Mouse (Mus musculus) hindbrain, embryonic 11.5 days (tissue): ENCODE data around the gene Gfi1. TPM values are rescaled to one million over a fixed set of nuclear protein-coding genes. Genes with fewer than 3 reads are reported as not detected.

Experiments used
- ATAC-seq: fragments of 200-750 bp; cut with Nextera tagmentation; 2 replicates; pipeline ENCODE4 v1.8.0; 2017; ENCODE audit warnings: mild to moderate bottlenecking, moderate TSS enrichment, moderate library complexity; ENCODE audit not compliant: low FRiP score
- DNase-seq: peaks from one replicate; pipeline ENCODE4 v3.0.0-alpha.2; 2015; ENCODE audit warnings: low spot score
- H3K27ac ChIP-seq: fragments of 300-500 bp; sonication (generic); 2 replicates; pipeline ENCODE4 v1.5.1; 2014; ENCODE audit warnings: mild to moderate bottlenecking, low read depth, low read length
- H3K27me3 ChIP-seq: fragments of 300-500 bp; sonication (generic); 2 replicates; pipeline ENCODE4 v1.6.1; 2014; ENCODE audit warnings: mild to moderate bottlenecking, low read length, moderate library complexity, mixed read lengths; ENCODE audit not compliant: control insufficient read depth, insufficient read depth
- H3K36me3 ChIP-seq: fragments of 300-500 bp; sonication (generic); 2 replicates; pipeline ENCODE4 v1.6.1; 2014; ENCODE audit warnings: mild to moderate bottlenecking, low read length, moderate library complexity, mixed read lengths; ENCODE audit not compliant: control insufficient read depth, insufficient read depth
- H3K4me1 ChIP-seq: fragments of 300-500 bp; sonication (generic); replicated peaks from 2 replicates; pipeline ENCODE4 v1.6.1; 2014; ENCODE audit warnings: low read length, mixed read lengths; ENCODE audit not compliant: control insufficient read depth, insufficient read depth
- H3K4me2 ChIP-seq: fragments of 300-500 bp; sonication (generic); replicated peaks from 2 replicates; pipeline ENCODE4 v1.6.1; 2014; ENCODE audit warnings: mild to moderate bottlenecking, low read depth, low read length
- H3K4me3 ChIP-seq: fragments of 300-500 bp; sonication (generic); 2 replicates; pipeline ENCODE4 v1.5.1; 2014; ENCODE audit warnings: low read depth, low read length
- H3K9ac ChIP-seq: fragments of 300-500 bp; sonication (generic); 2 replicates; pipeline ENCODE4 v1.6.1; 2014; ENCODE audit warnings: low read depth, low read length
- H3K9me3 ChIP-seq: fragments of 300-500 bp; sonication (generic); 2 replicates; pipeline ENCODE4 v1.6.1; 2016; ENCODE audit warnings: low read length; ENCODE audit not compliant: control insufficient read depth
- WGBS: fragments of 180-500 bp; shearing (Covaris S2); extraction: QIAGEN DNeasy Blood & Tissue Kit; methylation state at CpG from one replicate; pipeline ENCODE4 v1.1.7; 2014; 5-methylcytosine and 5-hydroxymethylcytosine counted together
- polyA plus RNA-seq: library from polyadenylated mRNA; unstranded; fragments of >200 nt; fragmentation: Nextera tagmentation; extraction: Ambion mirVana; gene quantifications from 2 replicates; pipeline ENCODE4 v1.2.1, GENCODE M21; 2014

Gfi1 gene
- polyA plus RNA-seq, 1 experiment from 2014 or later = 0.12 TPM

- no peak overlapping the region for H3K9ac ChIP-seq
- no peaks in the 10 kb centered on the region for H3K9me3 ChIP-seq
- no peaks in the 10 kb centered on the region for H3K36me3 ChIP-seq
- under 1% methylated on average over 52 of the region's 52 CpGs for WGBS
- peak overlapping the region; percentile 14 for H3K4me3 ChIP-seq
- H3K4me1 ChIP-seq = peaks cover 27% of the 10 kb centered on the region
- DNase-seq (peak; percentile 69), ATAC-seq (peak; percentile 30)
- H3K27ac ChIP-seq = no peak overlapping the region
- H3K4me2 ChIP-seq = peak overlapping the region; percentile 42
- H3K27me3 ChIP-seq = peaks cover 90% of the 10 kb centered on the region
These were observed 988 bp downstream of the Gfi1 start for GRCm38 (mm10) chr5:107724661-107725434.

GRCm38 (mm10) chr5:107723541-107724511 lies 2.0 kb downstream of the Gfi1 start:
- H3K4me1 ChIP-seq = peaks cover 27% of the 10 kb centered on the region
- peak overlapping the region; percentile 14 for H3K4me2 ChIP-seq
- under 1% methylated on average over 45 of the region's 49 CpGs for WGBS
- H3K9ac ChIP-seq = no peak overlapping the region
- H3K27me3 ChIP-seq = peaks cover 98% of the 10 kb centered on the region
- no peaks in the 10 kb centered on the region for H3K9me3 ChIP-seq
- DNase-seq = peak; percentile 66
- H3K27ac ChIP-seq = no peak overlapping the region
- no peaks in the 10 kb centered on the region for H3K36me3 ChIP-seq
- ATAC-seq = no peak
- 0 out of 2 replicates have a peak overlapping the region, but pooled peaks have one; percentile 6 for H3K4me3 ChIP-seq

GRCm38 (mm10) chr5:107722661-107723532 lies 2.9 kb downstream of the Gfi1 start:
- H3K4me1 ChIP-seq = peaks cover 27% of the 10 kb centered on the region
- H3K4me3 ChIP-seq = peak overlapping the region; percentile 6; the same call in 1 of the 2 replicates
- no peak overlapping the region for H3K9ac ChIP-seq

GRCm38 (mm10) chr5:107721638-107722011 lies 4.2 kb downstream of the Gfi1 start:
- DNase-seq = no peak
- H3K4me2 ChIP-seq = peak overlapping the region; percentile 44
- no peaks in the 10 kb centered on the region for H3K9me3 ChIP-seq
- H3K4me1 ChIP-seq = peaks cover 26% of the 10 kb centered on the region
- 0 out of 2 replicates have a peak, but pooled peaks have one; percentile 36 for ATAC-seq
- H3K27me3 ChIP-seq = peaks cover 96% of the 10 kb centered on the region
- H3K36me3 ChIP-seq = no peaks in the 10 kb centered on the region
- no peak overlapping the region for H3K9ac ChIP-seq
- WGBS = under 1% methylated on average over 31 of the region's 33 CpGs
- H3K4me3 ChIP-seq = peak overlapping the region; percentile 31
- H3K27ac ChIP-seq = no peak overlapping the region

More at GRCm38 (mm10) chr5:107722661-107723532, 2.9 kb downstream of the Gfi1 start:
- peaks cover 96% of the 10 kb centered on the region for H3K27me3 ChIP-seq
- H3K9me3 ChIP-seq = no peaks in the 10 kb centered on the region
- WGBS = under 1% methylated on average over 34 of the region's 34 CpGs
- H3K36me3 ChIP-seq = no peaks in the 10 kb centered on the region
- H3K4me2 ChIP-seq = 0 out of 2 replicates have a peak overlapping the region, but pooled peaks have one; percentile 13
- no peak overlapping the region for H3K27ac ChIP-seq
- DNase-seq = peak; percentile 66
- ATAC-seq = no peak

GRCm38 (mm10) chr5:107720991-107721637 lies 4.7 kb downstream of the Gfi1 start:
- DNase-seq (peak; percentile 53), ATAC-seq (0 out of 2 replicates have a peak, but pooled peaks have one; percentile 8)
- Histone ChIP-seq H3K4me1 (peaks cover 21% of the 10 kb centered on the region), H3K36me3 (no peaks in the 10 kb centered on the region), H3K9me3 (no peaks in the 10 kb centered on the region), H3K9ac (no peak overlapping the region), H3K27me3 (peaks cover 91% of the 10 kb centered on the region), H3K4me2 (peak overlapping the region; percentile 44), H3K27ac (no peak overlapping the region), H3K4me3 (peak overlapping the region; percentile 31)
- 1% methylated on average over 57 of the region's 58 CpGs for WGBS

- Histone ChIP-seq H3K27ac (no peak overlapping the region), H3K36me3 (no peaks in the 10 kb centered on the region), H3K9ac (no peak overlapping the region), H3K4me2 (no peak overlapping the region), H3K4me3 (no peak overlapping the region), H3K27me3 (peaks cover 85% of the 10 kb centered on the region), H3K9me3 (no peaks in the 10 kb centered on the region), H3K4me1 (peaks cover 18% of the 10 kb centered on the region)
- 2% methylated on average over 5 of the region's 5 CpGs for WGBS
- DNase-seq (no peak), ATAC-seq (no peak)
These were observed 5.3 kb downstream of the Gfi1 start for GRCm38 (mm10) chr5:107720511-107720910.

- Histone ChIP-seq H3K27me3 (peaks cover 78% of the 10 kb centered on the region), H3K36me3 (no peaks in the 10 kb centered on the region), H3K4me3 (no peak overlapping the region), H3K4me2 (no peak overlapping the region), H3K9ac (no peak overlapping the region), H3K4me1 (peaks cover 11% of the 10 kb centered on the region), H3K27ac (no peak overlapping the region), H3K9me3 (no peaks in the 10 kb centered on the region)
- WGBS = 22% methylated on average over 1 of the region's 1 CpGs
- DNase-seq (peak; percentile 36), ATAC-seq (no peak)
These were observed 6.0 kb downstream of the Gfi1 start for GRCm38 (mm10) chr5:107719786-107720185.
